ENCODE assay signal across 8 mouse cellular contexts in genomic region chr14:57921428-57922131, GRCm38 (mm10). TPM values are rescaled to one million over a fixed set of nuclear protein-coding genes. Genes with fewer than 3 reads are reported as not detected.
A peak's percentile ranks its signal among the peaks of the same experiment; 100 is the strongest.
DNase-seq lines count a peak whose midpoint lies in the region; ATAC-seq and TF ChIP-seq lines count a peak whose summit lies in the region.

No protein-coding gene starts in this region.

- ATAC-seq in heart, embryonic 12.5 days (ENCODE audit: insufficient number of reproducible peaks, low FRiP score), result peak; percentile 69
- ATAC-seq in kidney, postnatal 0 days (replicated peaks; ENCODE audit: low FRiP score, low read depth), result no peak; the same call in 1 of the 2 replicates
- ATAC-seq in neural tube, embryonic 13.5 days (ENCODE audit: low read depth), result peak; percentile 71

- peaks cover 7% of the 10 kb centered on the region; the same call in 1 of the 2 replicates for H3K9me3 ChIP-seq in heart, embryonic 12.5 days (replicated peaks)
- no peaks in the 10 kb centered on the region for H3K9me3 ChIP-seq in kidney, postnatal 0 days (replicated peaks; ENCODE audit: low read length)
- no peaks in the 10 kb centered on the region for H3K9me3 ChIP-seq in neural tube, embryonic 13.5 days

- no peaks in the 10 kb centered on the region for H3K27me3 ChIP-seq in heart, embryonic 12.5 days (replicated peaks)
- H3K27me3 ChIP-seq in kidney, postnatal 0 days (ENCODE audit: insufficient read depth, low read length), result no peaks in the 10 kb centered on the region
- H3K27me3 ChIP-seq in neural tube, embryonic 13.5 days, result no peaks in the 10 kb centered on the region

- no peak overlapping the region for H3K4me2 ChIP-seq in heart, embryonic 12.5 days
- no peak overlapping the region for H3K4me2 ChIP-seq in kidney, postnatal 0 days (ENCODE audit: low read length)
- H3K4me2 ChIP-seq in neural tube, embryonic 13.5 days, result no peak overlapping the region

- H3K4me1 ChIP-seq in heart, embryonic 12.5 days (replicated peaks), result peaks cover 15% of the 10 kb centered on the region
- no peaks in the 10 kb centered on the region for H3K4me1 ChIP-seq in kidney, postnatal 0 days (replicated peaks; ENCODE audit: insufficient read depth, low read length)
- peaks cover 18% of the 10 kb centered on the region for H3K4me1 ChIP-seq in neural tube, embryonic 13.5 days (replicated peaks)

- WGBS in heart, embryonic 12.5 days, result 53% methylated on average over 10 of the region's 10 CpGs
- 58% methylated on average over 10 of the region's 10 CpGs for WGBS in kidney, postnatal 0 days
- 39% methylated on average over 10 of the region's 10 CpGs for WGBS in neural tube, embryonic 13.5 days

- H3K36me3 ChIP-seq in heart, embryonic 12.5 days, result peaks cover 56% of the 10 kb centered on the region
- peaks cover 23% of the 10 kb centered on the region for H3K36me3 ChIP-seq in kidney, postnatal 0 days (ENCODE audit: insufficient read depth, low read length)
- peaks cover 61% of the 10 kb centered on the region for H3K36me3 ChIP-seq in neural tube, embryonic 13.5 days

- no peak overlapping the region for H3K9ac ChIP-seq in heart, embryonic 12.5 days
- no peak overlapping the region for H3K9ac ChIP-seq in kidney, postnatal 0 days (ENCODE audit: low read depth, low read length)
- H3K9ac ChIP-seq in neural tube, embryonic 13.5 days, result no peak overlapping the region

- peak overlapping the region; percentile 66 for H3K27ac ChIP-seq in heart, embryonic 12.5 days (ENCODE audit: poor library complexity, severe bottlenecking)
- H3K27ac ChIP-seq in kidney, postnatal 0 days, result peak overlapping the region; percentile 72
- peak overlapping the region; percentile 55 for H3K27ac ChIP-seq in neural tube, embryonic 13.5 days (replicated peaks)

- DNase-seq in layer of hippocampus, adult 8-10 months (ENCODE audit: low spot score in 2 of 2), result peak; percentile 35 to 45
- no peak for DNase-seq in layer of hippocampus, postnatal 14 days (ENCODE audit: low spot score in 2 of 2)
- peak; percentile 66 for DNase-seq in embryo, embryonic 10 days (ENCODE audit: low spot score)
- DNase-seq in kidney, postnatal 0 days (ENCODE audit: low spot score), result peak; percentile 71
- no peak for DNase-seq in thymus, postnatal 25 days
- no peak for DNase-seq in left cerebral cortex, adult 8-10 months (ENCODE audit: low spot score in 2 of 2)

- no peak overlapping the region for H3K4me3 ChIP-seq in heart, embryonic 12.5 days
- H3K4me3 ChIP-seq in kidney, postnatal 0 days (replicated peaks; ENCODE audit: low read depth, low read length), result no peak overlapping the region
- no peak overlapping the region for H3K4me3 ChIP-seq in neural tube, embryonic 13.5 days

- no peak for TF ChIP-seq CTCF in kidney, postnatal 0 days (IDR thresholded peaks at IDR 0.05; ENCODE audit: low read depth)

RNA-seq across cellular contexts. Expression of gene Zdhhc20, which starts 31.5 kb away (rescaled TPM):
- total RNA-seq in layer of hippocampus, adult 8-10 months (2022), result 10 to 100 TPM; 43.9 to 48.4 (median 46.2) TPM
- 10 to 100 TPM; 31.4 to 35.3 TPM for total RNA-seq in layer of hippocampus, postnatal 14 days (2021)
- 47.3 and 48.6 TPM in 2 replicates for polyA plus RNA-seq in heart, embryonic 12.5 days (2016; fragmentation: Nextera tagmentation; extraction: Ambion mirVana)
- 46.1 and 53.2 TPM in 2 replicates for polyA plus RNA-seq in kidney, postnatal 0 days (2015; fragmentation: Nextera tagmentation; extraction: Ambion mirVana)
- 48.9 and 50.9 TPM in 2 replicates for polyA plus RNA-seq in neural tube, embryonic 13.5 days (2015; fragmentation: Nextera tagmentation; extraction: Ambion mirVana)
- total RNA-seq in left cerebral cortex, adult 8-10 months (2022), result 10 to 100 TPM; 39.6 to 44.7 (median 42.6) TPM

Comparison
In these comparisons a context has a peak if more than half of its experiments do, and no peak if none do; other contexts are left out.
1. DNase-seq: peak in layer of hippocampus, adult 8-10 months (2 of 2), embryo, embryonic 10 days (single experiment) and kidney, postnatal 0 days (single experiment); none in layer of hippocampus, postnatal 14 days (0 of 2), thymus, postnatal 25 days (single experiment) and left cerebral cortex, adult 8-10 months (0 of 2).
2. Peak in every context shown above with its lines, with median percentiles within 50 percentile points of each other: H3K27ac ChIP-seq.